Mouse (Mus musculus): ENCODE results near the gene Rbm6. TPM values are rescaled to one million over a fixed set of nuclear protein-coding genes. Genes with fewer than 3 reads are reported as not detected.

Gene Rbm6
- polyA plus RNA-seq, 1 experiment from 2014 or later = 125 TPM

- no peak for ATAC-seq
- Histone ChIP-seq H3K9me3 (replicated peaks) (no peaks in the 10 kb centered on the region), H3K36me3 (ENCODE audit: poor library complexity, severe bottlenecking) (peaks cover 5% of the 10 kb centered on the region), H3K9ac (no peak overlapping the region), H3K4me2 (no peak overlapping the region), H3K4me3 (no peak overlapping the region), H3K27ac (no peak overlapping the region), H3K4me1 (peaks cover 3% of the 10 kb centered on the region; the same call in 1 of the 2 replicates), H3K27me3 (no peaks in the 10 kb centered on the region)
- 81% methylated on average over 1 of the region's 1 CpGs for WGBS
These were observed 8.5 kb downstream of the Rbm6 start for GRCm38 (mm10) chr9:107864493-107864892.

GRCm38 (mm10) chr9:107858343-107858742 is 14.7 kb downstream of the Rbm6 start:
- no peaks in the 10 kb centered on the region for H3K9me3 ChIP-seq (replicated peaks)
- WGBS = 98% methylated on average over 3 of the region's 3 CpGs
- H3K36me3 ChIP-seq (ENCODE audit: poor library complexity, severe bottlenecking) = peaks cover 28% of the 10 kb centered on the region
- H3K27ac ChIP-seq = no peak overlapping the region
- H3K9ac ChIP-seq = no peak overlapping the region
- no peak for ATAC-seq
- H3K27me3 ChIP-seq = no peaks in the 10 kb centered on the region
- no peaks in the 10 kb centered on the region for H3K4me1 ChIP-seq
- no peak overlapping the region for H3K4me2 ChIP-seq
- no peak overlapping the region for H3K4me3 ChIP-seq

- H3K4me1 ChIP-seq = no peaks in the 10 kb centered on the region
- H3K9me3 ChIP-seq (replicated peaks) = no peaks in the 10 kb centered on the region
- H3K27me3 ChIP-seq = no peaks in the 10 kb centered on the region
- WGBS = 98% methylated on average over 7 of the region's 7 CpGs
- H3K27ac ChIP-seq = no peak overlapping the region
- no peak for ATAC-seq
- no peak overlapping the region for H3K4me3 ChIP-seq
- H3K36me3 ChIP-seq (ENCODE audit: poor library complexity, severe bottlenecking) = peaks cover 59% of the 10 kb centered on the region
- no peak overlapping the region for H3K4me2 ChIP-seq
- H3K9ac ChIP-seq = no peak overlapping the region
These were observed 24.1 kb downstream of the Rbm6 start for GRCm38 (mm10) chr9:107848922-107849321.

GRCm38 (mm10) chr9:107842709-107843108 is 30.3 kb downstream of the Rbm6 start:
- no peaks in the 10 kb centered on the region for H3K9me3 ChIP-seq (replicated peaks)
- H3K36me3 ChIP-seq (ENCODE audit: poor library complexity, severe bottlenecking) = peaks cover 44% of the 10 kb centered on the region
- no peak overlapping the region for H3K27ac ChIP-seq
- WGBS = 97% methylated on average over 2 of the region's 2 CpGs
- H3K4me1 ChIP-seq = no peaks in the 10 kb centered on the region
- no peak overlapping the region for H3K4me3 ChIP-seq
- no peaks in the 10 kb centered on the region for H3K27me3 ChIP-seq
- H3K9ac ChIP-seq = no peak overlapping the region
- no peak overlapping the region for H3K4me2 ChIP-seq
- no peak for ATAC-seq

GRCm38 (mm10) chr9:107838869-107839268 is 34.2 kb downstream of the Rbm6 start:
- H3K27me3 ChIP-seq = no peaks in the 10 kb centered on the region
- H3K9me3 ChIP-seq (replicated peaks) = no peaks in the 10 kb centered on the region
- H3K27ac ChIP-seq = no peak overlapping the region
- H3K4me1 ChIP-seq = no peaks in the 10 kb centered on the region
- WGBS = 98% methylated on average over 1 of the region's 1 CpGs
- no peak for ATAC-seq
- no peak overlapping the region for H3K9ac ChIP-seq
- H3K4me2 ChIP-seq = no peak overlapping the region
- H3K4me3 ChIP-seq = no peak overlapping the region
- H3K36me3 ChIP-seq (ENCODE audit: poor library complexity, severe bottlenecking) = peaks cover 31% of the 10 kb centered on the region

DNA sequence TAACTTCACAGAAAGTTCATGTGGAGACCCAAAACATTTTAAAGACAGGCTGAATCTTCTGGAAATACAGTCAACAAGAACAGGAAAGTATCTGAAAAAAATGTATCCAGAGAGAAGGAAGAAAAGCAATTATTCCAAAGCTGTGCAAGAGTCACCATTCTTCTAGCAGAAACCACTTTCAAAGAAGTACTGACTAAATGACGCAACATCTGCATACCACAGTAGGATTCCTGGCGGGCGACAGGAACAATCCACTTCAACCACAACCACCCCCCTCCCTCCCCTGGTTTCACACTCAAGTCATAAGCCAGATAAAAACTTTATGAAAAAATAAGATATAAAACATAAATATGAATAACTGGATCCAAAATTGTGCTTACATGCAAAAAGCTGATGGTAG is 39.2 kb downstream of the Rbm6 start:
- Histone ChIP-seq H3K4me1 (no peaks in the 10 kb centered on the region), H3K9ac (no peak overlapping the region), H3K36me3 (ENCODE audit: poor library complexity, severe bottlenecking) (peaks cover 48% of the 10 kb centered on the region), H3K27me3 (no peaks in the 10 kb centered on the region), H3K4me2 (no peak overlapping the region), H3K4me3 (no peak overlapping the region), H3K9me3 (replicated peaks) (no peaks in the 10 kb centered on the region), H3K27ac (no peak overlapping the region)
- ATAC-seq = no peak
- WGBS = 91% methylated on average over 3 of the region's 3 CpGs

DNA sequence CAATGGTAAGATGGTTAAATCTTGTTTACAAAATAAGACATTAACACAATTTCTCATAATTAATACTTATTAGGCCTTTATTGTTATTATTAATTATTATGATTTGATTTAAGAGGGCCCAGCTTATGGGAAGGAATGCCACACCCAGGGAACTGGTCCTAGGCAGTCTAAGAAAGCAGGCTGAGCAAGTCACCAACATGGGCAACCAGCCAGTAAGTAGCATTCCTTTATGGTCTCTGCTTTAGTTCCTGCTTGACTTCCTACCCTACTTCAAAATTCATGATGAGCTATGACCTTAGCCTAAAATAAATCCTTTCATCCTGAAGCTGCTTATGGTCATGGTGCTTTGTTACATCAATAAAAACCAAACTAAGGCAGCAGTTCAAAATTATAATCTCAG is 41.3 kb downstream of the Rbm6 start:
- no peak for ATAC-seq
- Histone ChIP-seq H3K9ac (no peak overlapping the region), H3K4me1 (no peaks in the 10 kb centered on the region), H3K36me3 (ENCODE audit: poor library complexity, severe bottlenecking) (peaks cover 50% of the 10 kb centered on the region), H3K9me3 (replicated peaks) (no peaks in the 10 kb centered on the region), H3K27ac (no peak overlapping the region), H3K4me2 (no peak overlapping the region), H3K27me3 (no peaks in the 10 kb centered on the region), H3K4me3 (no peak overlapping the region)

DNA sequence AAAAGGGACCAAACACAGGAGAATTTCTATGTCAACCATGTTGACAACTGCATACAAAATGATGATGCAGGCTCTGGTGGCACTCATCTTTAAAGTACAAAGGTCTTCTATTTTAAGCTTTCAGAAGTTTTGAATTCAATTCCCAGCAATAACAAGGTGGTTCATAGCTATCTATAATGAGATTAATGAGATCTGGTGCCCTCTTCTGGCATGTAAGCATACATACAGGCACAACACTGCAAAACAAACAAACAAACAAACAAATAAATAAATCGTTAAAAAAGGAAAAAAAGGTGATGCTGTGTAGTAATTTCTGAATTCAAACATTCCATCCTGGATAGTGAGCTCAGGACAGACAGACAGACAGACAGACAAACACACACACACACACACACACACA is 60.9 kb downstream of the Rbm6 start:
- H3K4me3 ChIP-seq = no peak overlapping the region
- no peak overlapping the region for H3K9ac ChIP-seq
- H3K9me3 ChIP-seq (replicated peaks) = no peaks in the 10 kb centered on the region
- no peak overlapping the region for H3K27ac ChIP-seq
- WGBS = 95% methylated on average over 1 of the region's 1 CpGs
- H3K4me1 ChIP-seq = no peaks in the 10 kb centered on the region
- peaks cover 49% of the 10 kb centered on the region for H3K36me3 ChIP-seq (ENCODE audit: poor library complexity, severe bottlenecking)
- ATAC-seq = no peak
- no peaks in the 10 kb centered on the region for H3K27me3 ChIP-seq
- H3K4me2 ChIP-seq = no peak overlapping the region

DNA sequence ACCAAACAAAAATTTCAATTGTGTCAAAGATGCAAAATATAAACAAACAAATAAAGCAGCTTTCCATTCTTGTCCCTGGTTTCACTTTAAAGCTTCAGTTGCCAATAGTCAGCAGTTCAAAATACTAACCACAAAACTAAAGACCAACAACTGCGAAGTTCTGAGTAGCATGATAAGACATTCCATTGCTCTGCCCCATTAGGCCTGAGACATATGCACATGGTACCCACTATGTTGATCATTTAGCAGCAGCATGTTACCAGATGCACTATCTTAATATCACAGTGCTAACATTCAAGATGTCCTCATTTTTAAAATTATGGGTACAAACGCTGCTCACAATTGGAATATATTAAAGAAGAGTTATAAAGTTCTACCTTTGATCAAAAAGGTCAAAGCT is 62.1 kb downstream of the Rbm6 start:
- no peak overlapping the region for H3K27ac ChIP-seq
- H3K4me1 ChIP-seq = no peaks in the 10 kb centered on the region
- peaks cover 44% of the 10 kb centered on the region for H3K36me3 ChIP-seq (ENCODE audit: poor library complexity, severe bottlenecking)
- ATAC-seq = no peak
- no peak overlapping the region for H3K9ac ChIP-seq
- H3K9me3 ChIP-seq (replicated peaks) = no peaks in the 10 kb centered on the region
- WGBS = 96% methylated on average over 2 of the region's 2 CpGs
- no peak overlapping the region for H3K4me3 ChIP-seq
- H3K27me3 ChIP-seq = no peaks in the 10 kb centered on the region
- no peak overlapping the region for H3K4me2 ChIP-seq

DNA sequence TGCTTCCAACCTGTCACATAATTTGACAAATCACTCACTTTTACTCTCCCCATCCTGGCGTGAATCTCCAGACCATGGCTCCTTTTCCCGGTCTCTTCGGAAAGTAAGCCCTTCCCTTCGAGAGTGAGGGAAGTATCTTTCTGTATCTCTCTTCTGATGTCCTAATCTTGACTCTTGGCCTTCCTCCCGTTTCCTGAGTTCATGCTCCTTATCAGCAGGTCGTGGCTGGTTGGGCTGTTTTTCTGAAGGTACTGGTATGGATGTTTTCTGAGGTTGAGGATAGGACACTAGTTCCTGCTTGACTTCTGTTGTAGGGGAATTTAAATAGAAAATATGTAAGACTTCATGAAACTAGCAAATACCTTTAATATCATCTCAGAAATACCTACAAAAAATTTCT is 81.3 kb downstream of the Rbm6 start:
- Histone ChIP-seq H3K36me3 (ENCODE audit: poor library complexity, severe bottlenecking) (peaks cover 75% of the 10 kb centered on the region), H3K4me3 (no peak overlapping the region)
- no peak for ATAC-seq

GRCm38 (mm10) chr9:107782536-107783203 is 90.4 kb downstream of the Rbm6 start:
- Histone ChIP-seq H3K4me3 (no peak overlapping the region), H3K27me3 (no peaks in the 10 kb centered on the region), H3K4me1 (no peaks in the 10 kb centered on the region), H3K27ac (no peak overlapping the region), H3K9ac (no peak overlapping the region), H3K4me2 (no peak overlapping the region), H3K9me3 (replicated peaks) (no peaks in the 10 kb centered on the region), H3K36me3 (ENCODE audit: poor library complexity, severe bottlenecking) (peaks cover 87% of the 10 kb centered on the region)
- WGBS = 94% methylated on average over 11 of the region's 11 CpGs
- ATAC-seq = no peak

More for the DNA sequence above, 81.3 kb downstream of the Rbm6 start:
- Histone ChIP-seq H3K4me2 (no peak overlapping the region), H3K9ac (no peak overlapping the region), H3K4me1 (no peaks in the 10 kb centered on the region), H3K27ac (no peak overlapping the region), H3K9me3 (replicated peaks) (no peaks in the 10 kb centered on the region), H3K27me3 (no peaks in the 10 kb centered on the region)
- WGBS = 93% methylated on average over 6 of the region's 6 CpGs

- no peak overlapping the region for H3K4me3 ChIP-seq
- H3K27me3 ChIP-seq = no peaks in the 10 kb centered on the region
- H3K4me1 ChIP-seq = no peaks in the 10 kb centered on the region
- no peak for ATAC-seq
- H3K27ac ChIP-seq = no peak overlapping the region
- no peak overlapping the region for H3K4me2 ChIP-seq
- H3K9me3 ChIP-seq (replicated peaks) = no peaks in the 10 kb centered on the region
- no peak overlapping the region for H3K9ac ChIP-seq
- H3K36me3 ChIP-seq (ENCODE audit: poor library complexity, severe bottlenecking) = peaks cover 77% of the 10 kb centered on the region
These were observed 96.2 kb downstream of the Rbm6 start for GRCm38 (mm10) chr9:107776809-107777208.

DNA sequence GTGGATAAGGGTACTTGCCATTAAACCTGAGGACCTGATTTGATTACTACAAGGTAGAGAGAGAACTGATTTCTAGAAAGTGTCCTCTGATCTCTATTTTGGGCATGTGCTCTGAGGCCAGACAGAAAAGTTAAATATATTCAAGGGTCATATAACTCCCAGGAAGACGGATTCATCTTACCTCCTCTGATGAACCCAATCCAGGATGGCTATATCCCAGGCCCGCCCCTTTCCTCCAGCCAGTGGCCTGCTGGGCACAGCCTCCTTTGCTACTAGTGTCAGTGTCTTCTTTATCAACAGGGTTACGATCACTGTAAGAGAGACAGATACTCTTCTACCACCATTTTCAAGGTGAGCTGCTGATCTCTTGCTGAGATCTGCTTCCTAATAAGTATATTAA is 98.6 kb downstream of the Rbm6 start:
- H3K27ac ChIP-seq = no peak overlapping the region
- WGBS = 95% methylated on average over 3 of the region's 3 CpGs
- H3K9me3 ChIP-seq (replicated peaks) = no peaks in the 10 kb centered on the region
- no peak overlapping the region for H3K9ac ChIP-seq
- no peak for ATAC-seq
- H3K36me3 ChIP-seq (ENCODE audit: poor library complexity, severe bottlenecking) = peaks cover 55% of the 10 kb centered on the region
- H3K27me3 ChIP-seq = no peaks in the 10 kb centered on the region
- no peak overlapping the region for H3K4me3 ChIP-seq
- peaks cover 7% of the 10 kb centered on the region for H3K4me1 ChIP-seq
- H3K4me2 ChIP-seq = no peak overlapping the region
